Mouse (Mus musculus) hindbrain, embryonic 10.5 days (tissue): Measurements from ENCODE around the gene Tdrd6. TPM values are rescaled to one million over a fixed set of nuclear protein-coding genes. Genes with fewer than 3 reads are reported as not detected.
A peak's percentile ranks its signal among the peaks of the same experiment; 100 is the strongest.

Experiments
- DNase-seq: peaks from one replicate; pipeline ENCODE4 v3.0.0-alpha.2; 2017; ENCODE audit warnings: low spot score
- H3K27ac ChIP-seq: fragments of 300-500 bp; sonication (generic); 2 replicates; pipeline ENCODE4 v1.5.1; 2016; ENCODE audit warnings: mild to moderate bottlenecking, moderate library complexity
- H3K27me3 ChIP-seq: fragments of 300-500 bp; sonication (generic); 2 replicates; pipeline ENCODE4 v1.6.1; 2016; ENCODE audit warnings: mild to moderate bottlenecking; ENCODE audit not compliant: poor library complexity, insufficient read depth, severe bottlenecking
- H3K36me3 ChIP-seq: fragments of 300-500 bp; sonication (generic); 2 replicates; pipeline ENCODE4 v1.6.1; 2016; ENCODE audit warnings: mild to moderate bottlenecking, moderate library complexity
- H3K4me1 ChIP-seq: fragments of 300-500 bp; sonication (generic); replicated peaks from 2 replicates; pipeline ENCODE4 v1.6.1; 2016; ENCODE audit warnings: mild to moderate bottlenecking
- H3K4me3 ChIP-seq: fragments of 300-500 bp; sonication (generic); 2 replicates; pipeline ENCODE4 v1.5.1; 2016; ENCODE audit warnings: mild to moderate bottlenecking, moderate library complexity
- H3K9me3 ChIP-seq: fragments of 300-500 bp; sonication (generic); 2 replicates; pipeline ENCODE4 v1.6.1; 2016; ENCODE audit warnings: mild to moderate bottlenecking, moderate library complexity
- WGBS: fragments of 180-500 bp; shearing (Covaris S2); methylation state at CpG from one replicate; pipeline ENCODE4 v1.1.7; 2016; 5-methylcytosine and 5-hydroxymethylcytosine counted together
- polyA plus RNA-seq: library from polyadenylated mRNA; unstranded; fragments of >200 nt; fragmentation: Nextera tagmentation; extraction: Ambion mirVana; gene quantifications from 2 replicates; pipeline ENCODE4 v1.2.1, GENCODE M21; 2016

Gene Tdrd6
- polyA plus RNA-seq, 1 experiment from 2014 or later, result 0.03 TPM

GRCm38 (mm10) chr17:43567593-43567991, 62.5 kb downstream of the Tdrd6 start:
- peak; percentile 26 for DNase-seq
- WGBS, result 7% methylated on average over 12 of the region's 12 CpGs
- no peaks in the 10 kb centered on the region for H3K9me3 ChIP-seq
- H3K27ac ChIP-seq, result peak overlapping the region; percentile 82
- H3K27me3 ChIP-seq, result peaks cover 8% of the 10 kb centered on the region; the same call in 1 of the 2 replicates
- H3K36me3 ChIP-seq, result no peaks in the 10 kb centered on the region
- peaks cover 18% of the 10 kb centered on the region for H3K4me1 ChIP-seq
- peak overlapping the region; percentile 60 for H3K4me3 ChIP-seq

Other genes with a start within 250 kb of the Tdrd6 start
- not detected in 2 replicates for gene Mep1a, start 127.5 kb downstream of the Tdrd6 start, polyA plus RNA-seq
- 0.29 and 1.5 TPM in 2 replicates for gene Ankrd66, start 86.7 kb downstream of the Tdrd6 start, polyA plus RNA-seq
- gene Pla2g7, start 62.2 kb downstream of the Tdrd6 start, polyA plus RNA-seq, result 7.0 and 11.2 TPM in 2 replicates
- 39.0 and 49.7 TPM in 2 replicates for gene Slc25a27, start 36.9 kb upstream of the Tdrd6 start, polyA plus RNA-seq
- gene Cyp39a1, start 37.1 kb upstream of the Tdrd6 start, polyA plus RNA-seq, result 28.2 and 37.9 TPM in 2 replicates
- gene Rcan2, start 171.1 kb upstream of the Tdrd6 start, polyA plus RNA-seq, result 8.5 and 23.0 TPM in 2 replicates